Mouse (Mus musculus) liver, embryonic 12.5 days (tissue): ENCODE results near the gene Gm11037. TPM values are rescaled to one million over a fixed set of nuclear protein-coding genes. Genes with fewer than 3 reads are reported as not detected.
A peak's percentile ranks its signal among the peaks of the same experiment; 100 is the strongest.

ENCODE experiments used
- ATAC-seq: fragments of 200-750 bp; cut with Nextera tagmentation; 2 replicates; pipeline ENCODE4 v1.8.0; 2017; ENCODE audit warnings: moderate number of reproducible peaks, mild to moderate bottlenecking, moderate library complexity
- H3K27ac ChIP-seq: fragments of 300-500 bp; sonication (generic); 2 replicates; pipeline ENCODE4 v1.5.1; 2016; ENCODE audit warnings: mild to moderate bottlenecking
- H3K27me3 ChIP-seq: fragments of 300-500 bp; sonication (generic); replicated peaks from 2 replicates; pipeline ENCODE4 v1.6.1; 2016; ENCODE audit warnings: mild to moderate bottlenecking, moderate library complexity
- H3K36me3 ChIP-seq: fragments of 300-500 bp; sonication (generic); 2 replicates; pipeline ENCODE4 v1.6.1; 2016; ENCODE audit warnings: mild to moderate bottlenecking, moderate library complexity
- H3K4me1 ChIP-seq: fragments of 300-500 bp; sonication (generic); 2 replicates; pipeline ENCODE4 v1.6.1; 2016
- H3K4me2 ChIP-seq: fragments of 300-500 bp; sonication (generic); 2 replicates; pipeline ENCODE4 v1.6.1; 2016; ENCODE audit warnings: mild to moderate bottlenecking, moderate library complexity
- H3K4me3 ChIP-seq: fragments of 300-500 bp; sonication (generic); 2 replicates; pipeline ENCODE4 v1.5.1; 2016; ENCODE audit warnings: mild to moderate bottlenecking, moderate library complexity
- H3K9ac ChIP-seq: fragments of 300-500 bp; sonication (generic); 2 replicates; pipeline ENCODE4 v1.6.1; 2016; ENCODE audit warnings: mild to moderate bottlenecking, moderate library complexity
- H3K9me3 ChIP-seq: fragments of 300-500 bp; sonication (generic); replicated peaks from 2 replicates; pipeline ENCODE4 v1.6.1; 2016; ENCODE audit warnings: mild to moderate bottlenecking, moderate library complexity
- WGBS: fragments of 180-500 bp; shearing (Covaris S2); methylation state at CpG from one replicate; pipeline ENCODE4 v1.1.7; 2016; ENCODE audit not compliant: insufficient replicate concordance; 5-methylcytosine and 5-hydroxymethylcytosine counted together
- polyA plus RNA-seq: library from polyadenylated mRNA; unstranded; fragments of >200 nt; fragmentation: Nextera tagmentation; extraction: Ambion mirVana; gene quantifications from 2 replicates; pipeline ENCODE4 v1.2.1, GENCODE M21; 2016

Gene Gm11037
- polyA plus RNA-seq, 1 experiment from 2014 or later: not detected

- H3K27ac ChIP-seq: no peak overlapping the region
- no peak for ATAC-seq
- H3K27me3 ChIP-seq: no peaks in the 10 kb centered on the region
- 0 out of 2 replicates have a peak overlapping the region, but pooled peaks have one; percentile 27 for H3K9ac ChIP-seq
- peak overlapping the region; percentile 39 for H3K4me2 ChIP-seq
- peaks cover 91% of the 10 kb centered on the region for H3K36me3 ChIP-seq
- no peaks in the 10 kb centered on the region for H3K9me3 ChIP-seq
- H3K4me3 ChIP-seq: no peak overlapping the region
- H3K4me1 ChIP-seq: peaks cover 69% of the 10 kb centered on the region
- WGBS: 76% methylated on average over 22 of the region's 22 CpGs
Measured at GRCm38 (mm10) chr2:131143007-131143780, 9.9 kb downstream of the Gm11037 start.

DNA sequence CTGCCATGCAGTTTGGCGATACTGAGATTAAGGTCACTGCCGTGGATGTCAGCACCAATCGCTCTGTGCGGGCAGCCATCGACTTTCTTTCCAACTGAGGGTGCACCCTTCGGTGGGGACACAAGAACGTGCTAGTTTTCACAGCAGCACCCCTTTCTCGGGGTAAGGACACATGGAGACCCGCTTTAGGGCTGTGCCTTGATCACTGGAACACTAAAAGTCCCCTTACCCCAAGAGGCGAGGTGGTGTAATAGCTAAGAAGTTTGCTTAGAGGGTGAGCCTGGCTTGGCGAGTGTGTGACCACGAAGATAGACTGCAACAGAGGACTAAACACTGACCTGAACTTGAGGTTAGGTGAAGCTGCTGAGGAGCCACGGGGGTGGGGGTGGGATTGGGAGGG lies 11.8 kb downstream of the Gm11037 start:
- no peak for ATAC-seq
- no peak overlapping the region; the same call in 1 of the 2 replicates for H3K27ac ChIP-seq
- no peaks in the 10 kb centered on the region for H3K9me3 ChIP-seq
- H3K9ac ChIP-seq: no peak overlapping the region
- no peak overlapping the region for H3K4me2 ChIP-seq
- H3K36me3 ChIP-seq: peaks cover 91% of the 10 kb centered on the region
- 70% methylated on average over 13 of the region's 13 CpGs for WGBS
- H3K4me1 ChIP-seq: peaks cover 59% of the 10 kb centered on the region
- no peak overlapping the region for H3K4me3 ChIP-seq
- H3K27me3 ChIP-seq: no peaks in the 10 kb centered on the region

- no peak overlapping the region for H3K4me3 ChIP-seq
- H3K27me3 ChIP-seq: no peaks in the 10 kb centered on the region
- ATAC-seq: no peak
- no peak overlapping the region for H3K4me2 ChIP-seq
- no peak overlapping the region; the same call in 1 of the 2 replicates for H3K27ac ChIP-seq
- 78% methylated on average over 2 of the region's 2 CpGs for WGBS
- H3K36me3 ChIP-seq: peaks cover 92% of the 10 kb centered on the region
- H3K9me3 ChIP-seq: no peaks in the 10 kb centered on the region
- peaks cover 59% of the 10 kb centered on the region for H3K4me1 ChIP-seq
- H3K9ac ChIP-seq: no peak overlapping the region
Measured at GRCm38 (mm10) chr2:131145536-131145935, 12.2 kb downstream of the Gm11037 start.

- Histone ChIP-seq H3K4me3 (no peak overlapping the region), H3K27ac (peak overlapping the region; percentile 15; the same call in 1 of the 2 replicates), H3K9me3 (no peaks in the 10 kb centered on the region), H3K27me3 (no peaks in the 10 kb centered on the region), H3K4me1 (peaks cover 59% of the 10 kb centered on the region), H3K36me3 (peaks cover 94% of the 10 kb centered on the region), H3K9ac (no peak overlapping the region), H3K4me2 (no peak overlapping the region)
- ATAC-seq: no peak
- 76% methylated on average over 21 of the region's 21 CpGs for WGBS
Measured at GRCm38 (mm10) chr2:131146193-131147042, 13.1 kb downstream of the Gm11037 start.

GRCm38 (mm10) chr2:131147043-131147365 lies 13.7 kb downstream of the Gm11037 start:
- no peaks in the 10 kb centered on the region for H3K27me3 ChIP-seq
- H3K27ac ChIP-seq: 0 out of 2 replicates have a peak overlapping the region, but pooled peaks have one; percentile 26
- no peak overlapping the region for H3K9ac ChIP-seq
- H3K9me3 ChIP-seq: no peaks in the 10 kb centered on the region
- H3K36me3 ChIP-seq: peaks cover 94% of the 10 kb centered on the region
- no peak overlapping the region for H3K4me3 ChIP-seq
- ATAC-seq: no peak
- peaks cover 59% of the 10 kb centered on the region for H3K4me1 ChIP-seq
- WGBS: 93% methylated on average over 8 of the region's 8 CpGs
- no peak overlapping the region for H3K4me2 ChIP-seq

DNA sequence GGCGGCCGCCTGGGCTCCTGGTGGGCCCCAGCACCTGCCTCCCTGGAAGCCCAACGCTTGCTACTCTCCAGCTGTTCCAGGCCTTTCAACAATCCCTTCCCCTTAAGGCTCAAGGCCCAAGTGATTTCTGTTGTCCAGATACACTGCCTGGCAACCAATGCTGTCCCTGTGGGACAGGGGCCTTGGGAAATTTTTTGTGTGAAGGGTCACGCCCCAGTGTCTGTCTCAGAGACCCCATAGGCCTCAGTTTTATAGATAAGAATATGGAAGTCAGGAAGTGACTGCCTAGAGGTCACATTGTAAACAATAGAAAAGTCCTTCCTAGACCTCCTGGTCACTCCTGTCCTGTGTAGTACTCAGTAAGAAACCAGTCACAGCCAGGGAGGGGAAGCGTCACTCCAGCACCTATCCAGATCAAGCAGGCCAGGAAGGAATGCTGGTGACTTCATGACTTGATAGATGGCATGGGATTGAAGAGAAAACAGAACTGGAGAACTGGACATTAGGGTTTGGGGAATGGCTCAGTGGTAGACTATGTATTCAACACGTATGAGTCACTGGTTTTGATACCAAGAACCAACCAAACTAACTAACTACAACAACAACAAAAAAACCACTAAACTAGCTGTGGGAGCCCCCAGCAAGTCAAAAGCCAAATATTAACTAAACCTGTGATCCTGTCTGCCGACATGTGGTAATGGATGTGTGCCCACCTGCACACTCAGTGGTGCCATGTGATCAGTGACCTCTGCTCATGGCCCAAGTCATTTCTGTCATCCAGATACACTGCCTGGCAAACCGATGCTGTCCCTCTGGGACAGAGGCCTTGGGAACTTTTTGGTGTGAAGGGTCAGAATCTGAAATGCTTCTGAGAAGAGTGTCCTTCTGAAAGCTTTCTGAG lies 15.3 kb downstream of the Gm11037 start:
- 86% methylated on average over 8 of the region's 8 CpGs for WGBS
- Histone ChIP-seq H3K4me1 (peaks cover 61% of the 10 kb centered on the region), H3K27me3 (no peaks in the 10 kb centered on the region), H3K4me3 (no peak overlapping the region), H3K9ac (no peak overlapping the region), H3K36me3 (peaks cover 97% of the 10 kb centered on the region), H3K27ac (0 out of 2 replicates have a peak overlapping the region, but pooled peaks have one; percentile 15), H3K4me2 (no peak overlapping the region), H3K9me3 (no peaks in the 10 kb centered on the region)
- ATAC-seq: no peak

- H3K9ac ChIP-seq: no peak overlapping the region
- H3K4me2 ChIP-seq: no peak overlapping the region
Measured at GRCm38 (mm10) chr2:131149254-131149578, 15.9 kb downstream of the Gm11037 start.

GRCm38 (mm10) chr2:131152166-131152730 lies 19.0 kb downstream of the Gm11037 start:
- Histone ChIP-seq H3K36me3 (peaks cover 98% of the 10 kb centered on the region), H3K9me3 (no peaks in the 10 kb centered on the region), H3K27me3 (no peaks in the 10 kb centered on the region), H3K4me1 (peaks cover 81% of the 10 kb centered on the region), H3K4me3 (no peak overlapping the region), H3K27ac (peak overlapping the region; percentile 85), H3K9ac (peak overlapping the region; percentile 53), H3K4me2 (peak overlapping the region; percentile 48)
- ATAC-seq: peak; percentile 96
- 43% methylated on average over 7 of the region's 7 CpGs for WGBS

More at GRCm38 (mm10) chr2:131149254-131149578, 15.9 kb downstream of the Gm11037 start:
- H3K9me3 ChIP-seq: no peaks in the 10 kb centered on the region
- H3K4me1 ChIP-seq: peaks cover 68% of the 10 kb centered on the region
- H3K27ac ChIP-seq: no peak overlapping the region; the same call in 1 of the 2 replicates
- 92% methylated on average over 3 of the region's 3 CpGs for WGBS
- no peak for ATAC-seq
- H3K4me3 ChIP-seq: no peak overlapping the region
- peaks cover 98% of the 10 kb centered on the region for H3K36me3 ChIP-seq
- no peaks in the 10 kb centered on the region for H3K27me3 ChIP-seq

- Histone ChIP-seq H3K4me1 (peaks cover 89% of the 10 kb centered on the region), H3K4me3 (no peak overlapping the region), H3K36me3 (peaks cover 88% of the 10 kb centered on the region), H3K9me3 (no peaks in the 10 kb centered on the region), H3K9ac (no peak overlapping the region), H3K4me2 (no peak overlapping the region), H3K27ac (peak overlapping the region; percentile 85; the same call in 1 of the 2 replicates), H3K27me3 (no peaks in the 10 kb centered on the region)
- WGBS: 84% methylated on average over 4 of the region's 4 CpGs
- no peak for ATAC-seq
Measured at GRCm38 (mm10) chr2:131154036-131154435, 20.7 kb downstream of the Gm11037 start.

DNA sequence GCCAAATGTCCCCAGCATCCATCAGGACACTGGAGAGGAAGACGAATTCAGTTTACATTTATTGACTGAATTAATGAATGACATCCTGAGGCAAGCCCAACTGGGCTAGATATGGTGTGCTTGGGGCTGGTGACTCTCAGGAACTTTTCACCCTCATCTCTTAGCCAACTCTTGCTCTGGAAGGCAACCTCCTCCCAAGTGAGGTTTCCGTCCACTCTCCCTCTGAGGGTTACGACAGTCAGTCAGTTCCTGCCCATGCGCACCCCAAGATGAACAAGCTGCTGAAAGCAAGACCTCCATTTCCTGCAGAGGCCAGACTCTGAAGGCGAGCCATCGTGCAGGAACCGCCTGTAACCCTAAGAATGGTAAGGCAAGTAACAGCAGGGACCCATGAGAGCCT lies 23.7 kb downstream of the Gm11037 start:
- Histone ChIP-seq H3K4me2 (peak overlapping the region; percentile 87), H3K9ac (peak overlapping the region; percentile 90)
- ATAC-seq: no peak

DNA sequence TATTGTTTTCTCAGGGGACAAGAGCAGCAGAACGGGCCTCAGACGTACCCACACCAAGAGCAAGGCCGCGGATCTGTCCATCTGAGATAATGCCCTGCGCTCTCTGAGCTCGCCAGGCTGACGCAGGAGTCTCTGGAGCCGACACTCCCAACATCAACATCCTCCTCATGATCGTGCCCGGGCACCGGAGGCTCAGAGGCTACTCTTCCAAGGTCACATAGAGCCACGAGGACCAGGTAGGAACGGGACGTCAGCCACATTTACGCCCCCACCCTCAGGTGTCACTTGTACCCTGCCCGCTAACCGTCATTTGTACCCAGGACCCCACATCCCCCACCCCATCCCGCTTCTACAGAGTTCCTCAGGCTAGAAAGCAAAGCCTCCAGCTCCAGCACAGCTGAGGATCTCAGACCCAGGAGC lies 26.2 kb downstream of the Gm11037 start:
- H3K27ac ChIP-seq: peak overlapping the region; percentile 96
- peak overlapping the region; percentile 90 for H3K9ac ChIP-seq
- no peaks in the 10 kb centered on the region for H3K9me3 ChIP-seq
- peaks cover 55% of the 10 kb centered on the region for H3K4me1 ChIP-seq
- peak; percentile 88 for ATAC-seq
- peak overlapping the region; percentile 83 for H3K4me3 ChIP-seq
- peaks cover 35% of the 10 kb centered on the region for H3K36me3 ChIP-seq
- H3K4me2 ChIP-seq: peak overlapping the region; percentile 87
- H3K27me3 ChIP-seq: no peaks in the 10 kb centered on the region
- 0% methylated on average over 18 of the region's 18 CpGs for WGBS

More for the DNA sequence above, 23.7 kb downstream of the Gm11037 start:
- H3K27ac ChIP-seq: peak overlapping the region; percentile 96
- H3K27me3 ChIP-seq: no peaks in the 10 kb centered on the region
- peaks cover 59% of the 10 kb centered on the region for H3K36me3 ChIP-seq
- no peak overlapping the region for H3K4me3 ChIP-seq
- no peaks in the 10 kb centered on the region for H3K9me3 ChIP-seq
- WGBS: 91% methylated on average over 7 of the region's 7 CpGs
- peaks cover 80% of the 10 kb centered on the region for H3K4me1 ChIP-seq
